Mouse (Mus musculus) adrenal gland, adult 8-10 months (tissue): ENCODE measurements around the gene Tcirg1. TPM values are rescaled to one million over a fixed set of nuclear protein-coding genes. Genes with fewer than 3 reads are reported as not detected.

Source experiments
- DNase-seq: peaks from one replicate; pipeline ENCODE4 v3.0.0; 2022
- total RNA-seq, 4 experiments: library from RNA; stranded (reverse); gene quantifications; 2 replicates each; pipeline ENCODE4 v1.2.4; 2022

The Tcirg1 gene
- 100 to 1,000 TPM in 2 of 4 experiments, 10 to 100 TPM in 2; 55.6 to 133 (median 95.0) TPM for total RNA-seq

DNA sequence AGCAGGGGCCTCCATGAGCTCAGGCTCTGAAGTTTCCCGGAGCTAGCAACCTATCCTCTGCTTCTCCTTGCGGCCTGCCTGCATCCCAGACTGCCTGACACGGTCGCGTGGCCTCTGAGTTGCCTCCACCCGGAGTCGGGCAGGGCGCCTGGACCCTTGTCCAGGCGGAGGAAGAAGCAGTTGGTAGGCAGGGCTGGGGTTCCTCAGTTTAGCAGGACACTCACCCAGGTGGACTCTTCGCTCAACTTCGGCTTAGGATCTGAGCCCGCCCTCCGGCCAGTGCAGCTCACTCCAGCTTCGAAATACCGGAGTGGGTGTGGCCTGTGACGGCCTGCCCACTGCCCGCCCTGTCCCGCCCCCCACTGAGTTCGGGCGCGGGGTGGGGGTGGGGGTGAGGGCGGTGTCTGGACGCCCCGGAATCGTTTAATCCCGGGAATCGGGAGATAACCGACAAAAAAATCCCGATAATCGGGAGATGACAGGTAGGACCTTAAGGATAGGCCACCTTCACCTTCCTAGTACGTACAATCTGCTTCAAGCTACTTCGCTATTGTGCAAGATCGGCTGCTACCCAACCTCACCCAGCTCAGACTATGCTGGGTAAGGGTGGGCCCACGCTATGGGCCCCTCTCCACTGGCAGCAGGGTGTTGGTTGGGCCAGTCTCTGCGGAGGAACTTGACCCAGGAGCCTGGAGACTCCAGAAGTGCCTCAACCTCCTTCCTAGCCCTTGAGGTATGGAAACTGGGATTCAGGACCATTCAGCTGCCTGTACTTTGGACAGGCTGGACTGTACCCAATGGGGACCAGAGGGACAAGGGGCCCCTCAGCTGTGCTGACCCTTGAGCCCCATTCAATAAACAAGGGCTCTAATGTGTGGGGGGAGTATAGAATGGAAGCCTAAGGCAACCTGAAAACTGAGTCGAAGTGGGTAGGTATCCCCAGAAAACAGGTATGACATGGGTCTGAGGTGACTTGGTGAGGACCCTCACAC lies at the start of gene Tcirg1:
Gene Tcirg1 (minus strand): TSS at position 339 of the 992 bp plus-strand sequence.
- peak; percentile 82 for DNase-seq

DNA sequence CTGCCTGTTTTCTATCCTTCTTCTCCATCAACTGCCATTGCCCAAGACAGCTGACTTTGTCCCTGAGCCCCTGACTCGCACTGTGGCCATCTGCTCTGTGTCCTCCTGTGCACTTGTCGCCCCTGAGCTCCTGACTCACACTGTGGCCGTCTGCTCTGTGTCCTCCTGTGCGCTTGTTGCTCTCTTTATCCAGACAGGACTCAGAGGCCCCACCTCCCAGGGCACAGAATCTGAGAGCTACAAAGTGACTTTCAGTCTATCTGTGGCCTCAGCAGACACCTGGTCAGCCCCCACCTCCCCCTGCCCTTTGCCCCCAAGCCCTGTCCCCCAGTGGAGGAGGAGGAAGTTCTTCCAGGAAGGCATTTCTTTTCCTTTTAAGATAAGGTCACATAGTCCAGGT lies 48.9 kb upstream of the Tcirg1 start:
- DNase-seq: no peak

DNA sequence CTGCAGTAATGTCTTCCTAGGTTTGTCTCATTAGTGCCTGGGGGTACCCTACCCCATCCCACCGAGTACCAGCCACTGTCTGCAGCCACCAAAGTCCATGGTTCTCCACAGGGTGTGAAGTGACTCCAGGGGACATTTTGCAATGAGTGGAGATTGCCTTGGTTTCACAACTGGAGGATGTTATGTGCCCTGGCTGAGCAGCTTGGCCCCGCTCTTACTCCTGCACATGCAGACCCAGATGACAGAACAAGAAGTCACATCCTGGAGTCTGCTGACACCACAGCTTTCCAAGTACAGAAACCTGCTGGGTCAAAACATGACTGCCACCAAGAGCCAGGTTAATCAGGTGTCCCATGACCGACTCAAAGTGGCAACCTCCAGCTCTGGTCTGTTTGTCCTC lies 48.1 kb upstream of the Tcirg1 start:
- peak; percentile 30 for DNase-seq

DNA sequence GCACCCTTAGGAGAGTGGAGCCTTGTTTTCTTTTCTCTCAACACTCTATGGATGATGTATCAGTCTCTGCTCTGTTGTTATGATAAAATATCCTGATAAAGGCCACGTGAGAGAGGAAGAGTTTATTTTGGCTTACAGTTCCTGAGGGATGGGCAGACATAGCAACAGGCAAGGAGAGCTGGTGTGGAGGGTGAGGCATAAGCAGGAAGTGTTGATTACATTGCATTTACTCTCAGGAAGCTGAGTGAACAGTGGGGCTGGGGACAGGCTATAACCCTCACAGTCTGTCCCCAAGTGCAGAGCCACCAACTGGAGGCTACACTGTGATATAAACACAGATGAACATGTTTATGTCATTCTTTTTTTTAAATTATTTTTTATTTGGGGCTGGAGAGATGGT lies 45.2 kb upstream of the Tcirg1 start:
- DNase-seq: no peak

DNA sequence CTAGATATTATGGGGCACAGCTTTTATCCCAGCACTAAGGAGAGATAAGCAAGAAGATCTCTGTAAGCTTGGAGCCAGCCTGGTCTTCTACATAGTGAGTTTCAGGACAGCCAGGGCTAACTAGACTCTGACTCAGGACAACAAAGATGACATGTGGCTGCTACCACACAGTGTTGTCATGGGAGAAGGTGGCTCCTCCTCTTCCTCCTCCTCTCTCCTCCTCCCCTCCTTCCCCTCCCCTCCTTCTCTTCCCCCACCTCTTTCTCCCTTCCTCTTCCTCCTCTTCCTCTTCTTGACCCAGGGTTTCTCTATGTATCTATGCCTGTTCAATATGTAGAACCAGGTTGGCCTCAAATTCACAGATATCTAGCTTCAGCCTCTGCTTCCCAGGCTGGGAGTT lies 44.5 kb upstream of the Tcirg1 start:
- no peak for DNase-seq

DNA sequence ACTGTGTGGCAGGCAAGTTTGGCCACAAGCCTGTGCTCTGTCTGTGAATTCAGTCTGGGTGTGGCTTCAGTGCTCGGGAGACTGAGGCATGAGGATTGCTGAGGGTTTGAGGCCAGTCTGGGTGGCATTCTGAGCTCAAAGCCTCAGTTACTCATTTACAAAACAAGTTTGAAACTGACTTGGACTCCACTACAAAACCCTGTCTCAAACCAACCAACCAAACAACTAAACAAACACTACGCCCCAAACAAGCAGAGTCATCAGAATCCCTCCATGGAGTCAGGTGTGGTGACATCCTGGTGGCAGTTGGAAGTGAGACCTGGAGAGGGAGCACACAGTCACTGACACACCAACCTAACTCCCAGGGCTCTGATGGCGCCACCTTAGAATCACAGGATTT lies 43.4 kb upstream of the Tcirg1 start:
- DNase-seq: no peak

DNA sequence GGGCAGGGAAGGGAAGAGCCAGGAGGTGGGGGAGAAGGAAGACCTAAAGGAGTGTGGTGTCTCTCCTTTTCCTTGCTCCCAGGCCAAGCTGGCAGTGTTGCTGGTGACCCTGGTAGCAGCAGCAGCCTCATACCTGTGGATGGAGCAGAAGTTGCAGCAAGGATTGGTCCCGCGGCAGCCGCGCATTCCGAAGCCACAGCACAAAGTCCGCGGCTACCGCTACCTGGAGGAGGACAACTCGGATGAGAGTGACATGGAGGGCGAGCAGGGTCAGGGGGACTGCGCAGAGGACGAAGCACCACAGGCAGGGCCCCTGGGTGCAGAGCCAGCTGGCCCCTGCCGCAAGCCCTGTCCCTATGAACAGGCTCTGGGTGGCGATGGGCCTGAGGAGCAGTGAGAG lies 41.6 kb upstream of the Tcirg1 start:
- DNase-seq: no peak

DNA sequence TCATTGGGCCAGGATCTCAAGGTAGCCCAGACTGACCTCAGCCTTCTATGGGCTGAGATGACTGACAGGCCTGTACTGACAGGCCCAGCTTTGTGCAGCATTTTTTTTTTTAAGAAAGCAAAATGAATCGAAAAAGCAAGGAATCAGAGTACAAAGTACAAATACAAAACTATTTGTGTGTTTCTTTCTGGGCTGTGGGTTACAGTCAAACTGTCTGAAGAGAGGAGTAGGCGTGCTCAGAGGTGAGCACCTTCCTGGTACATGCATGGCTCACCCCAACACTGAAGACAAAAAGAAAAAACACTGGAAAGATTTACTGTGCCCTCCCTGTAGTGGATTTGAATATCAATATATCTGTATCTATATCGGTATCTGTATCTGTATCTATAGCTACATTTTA lies 40.9 kb upstream of the Tcirg1 start:
- DNase-seq: no peak

DNA sequence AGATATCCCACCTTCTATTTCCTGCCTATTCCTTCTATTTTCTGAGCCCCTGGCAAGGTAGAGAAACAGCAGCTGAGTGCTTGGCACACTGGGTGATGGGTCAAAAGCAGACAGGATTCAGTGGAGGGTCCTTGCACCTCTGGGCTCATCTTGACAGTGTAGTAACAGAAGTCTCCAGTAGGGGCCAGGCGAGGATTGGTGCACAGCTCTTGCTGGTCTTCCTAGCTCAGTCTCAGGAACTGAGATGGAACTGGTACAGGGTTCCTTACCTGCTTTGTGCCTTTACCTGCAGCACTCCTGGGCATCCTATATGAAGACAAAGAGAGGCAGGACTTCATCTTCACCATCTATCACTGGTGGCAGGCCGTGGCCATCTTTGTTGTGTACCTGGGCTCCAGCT lies 39.8 kb upstream of the Tcirg1 start:
- no peak for DNase-seq

DNA sequence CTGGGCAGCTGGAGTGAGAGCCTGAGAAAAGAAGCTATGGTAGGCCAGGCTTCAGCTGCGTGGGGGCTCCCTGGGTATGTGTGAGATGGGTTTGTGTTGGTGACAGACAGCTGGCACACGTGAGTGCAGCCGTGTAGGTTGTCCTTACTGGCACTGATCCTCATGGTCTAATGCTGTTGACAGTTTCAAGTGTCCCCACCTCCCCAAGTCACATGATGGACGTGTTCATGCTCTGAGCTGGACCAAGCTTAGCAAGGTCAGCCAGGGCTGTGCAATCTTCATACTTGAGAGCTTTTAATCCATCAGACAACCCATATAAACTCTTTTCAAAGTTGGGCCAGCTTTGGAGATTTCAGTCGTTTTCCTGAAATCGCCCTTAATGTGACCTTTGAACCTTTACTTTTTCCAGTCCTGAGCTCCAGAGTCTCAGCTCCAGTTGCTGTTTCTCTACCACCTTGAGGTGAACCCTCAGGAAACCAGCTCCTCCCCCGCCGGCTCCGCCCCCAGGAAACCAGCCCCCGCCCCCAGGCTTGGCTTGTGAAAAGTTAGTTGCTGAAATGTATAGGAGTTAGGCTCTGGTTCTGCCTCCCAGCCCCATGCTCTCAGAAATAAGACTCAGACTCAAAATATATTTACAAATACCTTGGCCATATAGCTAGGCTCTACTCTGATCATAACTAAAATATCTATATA lies 39.1 kb upstream of the Tcirg1 start:
- DNase-seq: no peak

DNA sequence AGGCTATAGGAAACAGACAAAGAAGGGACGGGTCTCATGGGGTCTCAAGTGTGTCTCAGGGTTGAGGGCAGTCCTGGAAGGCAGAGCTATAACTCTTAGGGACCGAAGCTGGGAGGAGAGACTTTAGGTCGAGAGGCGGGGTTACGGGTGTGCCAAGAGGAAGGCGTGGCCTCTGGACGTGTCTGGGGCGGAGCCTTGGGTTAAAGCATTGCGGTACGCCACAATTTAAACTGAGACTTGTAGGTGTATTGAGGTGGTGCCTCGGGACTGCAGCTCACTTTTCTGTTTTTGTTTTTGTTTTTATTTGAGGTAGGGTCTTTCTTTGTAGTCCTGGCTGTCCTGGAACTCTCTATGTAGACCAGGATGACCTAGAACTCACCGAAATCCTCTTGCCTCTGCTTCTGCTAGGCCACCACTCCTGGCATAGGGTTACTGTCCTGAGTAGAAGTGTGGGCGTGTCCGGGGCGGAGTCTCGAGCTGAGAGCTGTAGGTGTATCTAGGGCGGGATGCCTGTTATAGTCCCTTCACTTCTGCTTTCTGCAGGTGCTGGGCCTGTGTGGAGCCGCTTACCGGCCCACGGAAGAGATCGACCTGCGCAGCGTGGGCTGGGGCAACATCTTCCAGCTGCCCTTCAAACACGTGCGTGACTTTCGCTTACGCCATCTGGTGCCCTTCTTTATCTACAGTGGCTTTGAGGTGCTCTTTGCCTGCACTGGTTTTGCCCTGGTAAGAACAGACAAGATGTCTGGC lies 36.2 kb upstream of the Tcirg1 start:
- DNase-seq: no peak

DNA sequence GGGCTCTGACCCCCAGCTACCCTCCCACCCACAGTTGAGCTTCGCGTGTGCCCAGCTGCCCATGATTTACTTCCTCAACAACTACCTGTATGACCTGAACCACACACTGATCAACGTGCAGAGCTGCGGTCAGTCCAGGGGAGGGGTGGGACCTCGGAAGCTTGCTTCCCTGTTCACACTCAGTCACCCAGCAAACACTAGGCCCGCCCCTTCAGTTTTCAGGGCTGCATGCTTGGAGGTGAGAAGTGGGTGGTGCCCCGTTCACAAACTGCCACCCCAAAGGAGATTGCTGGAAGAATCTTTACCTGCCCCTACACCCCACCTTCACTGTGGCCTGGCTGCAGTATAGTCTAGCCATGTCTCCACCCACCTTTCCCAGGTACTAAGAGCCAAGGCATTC lies 35.4 kb upstream of the Tcirg1 start:
- DNase-seq: no peak

DNA sequence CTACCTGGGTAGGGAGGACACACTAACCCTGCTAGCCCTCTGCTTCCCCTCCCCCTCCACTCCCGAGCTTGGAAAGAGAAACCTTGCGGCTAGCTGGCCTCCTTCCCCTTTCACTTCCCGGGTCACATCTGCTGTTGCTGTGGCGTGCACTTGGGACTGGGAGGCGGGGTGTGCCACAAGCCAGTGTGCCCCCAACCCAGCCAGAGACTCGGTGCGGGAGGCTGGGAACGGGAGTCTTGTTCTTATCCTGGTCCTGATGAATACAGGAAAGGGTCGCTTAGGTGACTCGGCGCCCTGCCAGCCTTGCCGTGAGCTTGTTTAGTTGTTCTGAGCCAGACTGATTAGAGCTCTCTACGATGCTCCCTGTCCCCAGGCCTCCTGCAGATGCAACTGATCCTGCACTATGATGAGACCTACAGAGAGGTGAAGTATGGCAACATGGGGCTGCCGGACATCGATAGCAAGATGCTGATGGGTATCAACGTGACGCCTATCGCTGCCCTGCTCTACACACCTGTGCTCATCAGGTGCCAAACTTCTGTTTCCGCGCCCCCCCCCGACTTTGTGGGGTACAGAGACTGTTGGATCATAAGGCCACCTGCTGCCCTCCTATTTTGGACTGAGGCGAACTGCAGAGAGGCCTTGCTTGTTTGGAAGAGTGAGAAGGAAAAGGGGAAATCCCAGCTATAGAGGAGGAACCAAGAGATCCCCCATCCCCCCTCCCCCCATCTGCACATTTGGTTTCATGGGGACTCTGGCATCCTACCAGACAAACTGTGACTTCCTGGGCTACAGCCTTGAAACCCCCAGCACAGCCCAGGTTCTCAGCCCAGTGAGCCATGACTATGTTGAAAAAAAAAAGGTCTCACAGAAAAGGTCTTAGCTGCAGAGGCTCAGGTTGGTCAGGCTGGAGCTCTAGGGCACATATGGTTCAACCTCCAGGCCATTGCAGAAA lies 29.2 kb upstream of the Tcirg1 start:
- DNase-seq: no peak

DNA sequence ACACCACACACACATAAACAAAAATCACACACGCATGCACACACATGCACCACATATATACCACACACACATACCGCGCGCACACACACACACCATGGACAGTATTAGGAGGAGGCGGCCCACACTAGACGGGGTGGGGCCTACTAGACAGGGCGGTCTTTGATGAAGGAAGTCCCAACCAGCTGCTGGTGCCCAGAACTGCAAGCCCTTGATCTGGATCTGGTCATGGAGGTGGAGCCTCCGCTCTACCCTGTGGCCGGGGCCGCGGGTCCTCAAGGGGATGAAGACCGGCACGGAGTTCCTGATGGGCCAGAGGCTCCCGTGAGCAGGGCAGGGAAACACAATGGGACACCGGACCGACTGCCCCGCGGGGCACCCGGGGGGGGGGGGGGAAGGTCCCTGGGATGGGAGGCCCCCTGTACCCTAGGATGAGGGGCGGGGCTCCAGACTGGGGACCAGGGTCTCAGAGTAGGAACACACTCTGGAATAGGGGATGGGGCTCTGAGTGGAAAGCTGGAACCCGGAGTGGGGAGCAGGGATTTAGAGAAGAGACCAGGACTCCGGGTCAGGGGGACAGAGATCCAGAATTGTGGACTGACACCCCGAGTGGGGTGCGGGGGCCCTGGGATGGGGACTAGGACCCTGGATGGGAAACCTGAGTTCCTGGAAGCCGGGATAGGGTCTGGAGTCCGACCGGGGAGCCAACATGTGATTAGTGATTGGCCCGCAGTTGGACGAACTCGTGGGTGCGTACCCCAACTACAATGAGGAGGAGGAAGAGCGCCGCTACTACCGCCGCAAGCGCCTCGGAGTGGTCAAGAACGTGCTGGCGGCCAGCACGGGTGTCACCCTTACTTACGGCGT lies 28.3 kb upstream of the Tcirg1 start, which contains the start of gene Unc93b1:
Gene Unc93b1 (plus strand): TSS at position 155 of the 864 bp plus-strand sequence.
- peak; percentile 82 for DNase-seq

DNA sequence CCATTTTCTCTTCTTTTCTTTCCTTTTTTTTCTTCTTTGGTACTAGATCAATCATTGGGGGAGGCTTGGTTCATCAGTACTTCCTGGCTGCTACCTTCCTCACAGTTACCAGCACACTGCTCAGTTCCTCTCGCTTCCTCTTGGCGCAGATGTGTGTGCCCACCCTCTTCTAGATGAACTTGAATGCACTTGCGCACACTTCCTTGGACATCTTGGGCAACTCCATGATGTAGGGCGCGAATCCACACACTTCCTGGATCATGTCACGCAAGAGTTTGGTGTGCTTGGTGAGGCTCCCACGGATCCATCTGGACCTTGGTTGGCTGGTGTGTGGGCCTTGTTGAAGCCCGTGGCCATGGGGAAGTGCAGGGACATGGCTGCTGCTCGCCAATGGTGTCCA lies 24.8 kb upstream of the Tcirg1 start:
- no peak for DNase-seq

DNA sequence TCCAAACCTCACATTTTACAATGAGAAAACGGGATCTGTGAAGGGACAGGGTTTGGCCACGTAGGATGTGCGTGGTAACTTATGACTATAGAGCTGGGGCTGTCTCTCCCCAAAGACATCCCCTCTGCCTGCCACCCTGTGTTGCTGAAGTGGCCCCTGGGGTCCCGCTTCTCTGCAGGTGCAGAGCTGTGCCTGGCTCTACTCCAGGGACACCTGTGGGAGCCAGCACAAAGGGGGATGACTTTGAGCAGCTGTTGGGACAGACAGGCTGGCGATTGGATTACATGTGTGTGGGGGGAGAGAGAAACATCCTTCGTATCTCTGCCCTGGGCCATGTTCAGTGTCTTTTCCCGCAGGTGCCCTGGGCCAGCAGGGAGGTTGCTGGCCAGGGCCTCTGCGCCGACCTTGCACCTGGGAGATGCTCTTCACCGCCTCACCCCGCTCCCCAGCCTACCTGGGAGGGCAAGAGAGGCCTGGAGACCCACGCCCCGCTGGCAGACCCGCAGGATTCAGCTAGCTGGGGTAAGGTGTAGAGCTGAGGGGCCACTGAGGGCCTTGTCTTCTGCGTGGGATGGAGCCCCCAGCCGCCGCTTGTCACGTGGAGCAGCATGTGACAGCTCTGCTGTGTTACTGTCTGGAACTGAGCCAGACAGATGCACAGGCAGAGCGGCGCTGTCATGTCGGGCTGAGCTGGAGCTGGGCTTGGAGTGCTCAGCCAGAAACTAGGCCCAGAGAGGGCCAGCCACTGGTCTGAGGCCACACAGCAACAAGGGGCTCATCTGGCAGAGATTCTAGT lies 23.5 kb upstream of the Tcirg1 start:
- no peak for DNase-seq

DNA sequence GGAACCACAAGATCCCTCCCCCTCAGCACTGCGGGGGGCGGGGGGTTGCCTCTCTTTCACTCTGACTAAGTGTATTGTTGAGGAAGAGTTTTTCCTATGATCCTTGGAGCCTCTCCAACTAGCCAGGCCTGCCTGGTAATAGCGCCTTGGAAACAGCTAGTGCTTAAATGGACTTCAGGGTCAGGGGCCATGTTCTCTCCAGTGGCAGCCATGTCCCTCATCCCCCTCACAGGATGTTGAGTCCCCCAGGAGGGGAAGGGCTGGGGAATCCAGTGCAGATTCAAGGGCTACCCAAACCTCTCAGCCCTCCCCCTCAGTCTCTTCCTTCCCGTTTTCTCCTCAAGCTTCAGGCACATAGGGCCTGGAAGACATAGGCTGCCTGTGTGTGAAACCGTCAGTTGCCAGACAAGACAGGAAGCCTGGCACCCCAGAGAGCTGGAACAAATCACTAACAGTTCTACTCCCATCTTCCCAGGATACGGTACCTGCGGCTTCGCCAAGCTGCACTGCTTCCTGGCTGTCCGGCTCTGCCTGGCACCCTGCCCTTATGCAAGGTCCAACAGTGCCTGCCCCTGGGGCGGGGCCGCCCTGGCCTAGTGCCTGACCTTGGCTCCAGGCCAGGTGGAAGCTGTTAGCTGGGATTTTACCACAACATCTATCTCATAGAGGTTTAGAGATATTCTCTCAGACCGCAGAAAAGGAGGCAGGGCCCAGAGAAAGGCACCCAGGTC lies 22.4 kb upstream of the Tcirg1 start, which contains the start of gene Aldh3b1:
Gene Aldh3b1 (minus strand): TSS at position 598 of the 731 bp plus-strand sequence.
- peak; percentile 94 for DNase-seq

DNA sequence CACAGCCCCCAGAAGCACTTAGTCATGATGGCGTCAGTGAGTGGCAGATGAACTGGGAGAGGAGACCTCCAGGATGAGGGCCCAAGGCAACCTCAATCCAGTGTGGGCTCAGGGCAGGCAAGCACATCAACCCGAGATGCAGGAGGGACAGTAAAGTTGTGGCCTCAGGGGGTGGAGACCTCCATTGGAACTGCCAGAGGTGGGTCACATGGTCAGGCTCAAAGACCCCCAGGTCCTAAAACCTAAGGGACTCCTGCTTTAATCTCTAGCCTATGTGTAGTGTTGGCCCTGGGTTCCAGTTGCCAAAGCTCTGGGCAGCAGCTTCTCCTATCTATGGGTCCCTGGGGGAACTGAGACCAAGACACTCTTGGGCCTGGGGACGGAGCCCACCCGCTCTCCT lies 21.8 kb upstream of the Tcirg1 start:
- DNase-seq: no peak

DNA sequence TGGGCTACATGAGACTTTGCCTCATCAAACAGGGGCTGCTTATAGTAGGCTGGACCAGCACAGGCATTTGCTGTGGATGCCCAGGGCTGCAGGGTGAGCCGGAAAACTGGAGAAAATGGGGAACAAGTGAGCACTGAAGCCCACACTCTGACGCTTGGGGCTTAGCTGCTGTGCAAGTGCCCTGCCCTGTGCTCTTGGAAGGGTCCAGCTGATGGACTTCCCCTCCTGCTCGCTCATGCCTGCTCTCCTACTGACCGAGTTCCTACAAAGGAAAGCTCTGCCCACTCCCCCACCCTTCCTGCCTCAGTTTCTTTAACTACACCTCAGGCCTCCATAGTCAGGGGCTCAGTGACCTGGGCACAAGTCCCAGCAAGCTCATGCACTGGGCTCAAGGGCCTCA lies 21.1 kb upstream of the Tcirg1 start:
- DNase-seq: no peak
